Mouse (Mus musculus) erythroblast, adult 5-6 weeks (primary cell): ENCODE measurements around the gene Ccl11. TPM values are rescaled to one million over a fixed set of nuclear protein-coding genes. Genes with fewer than 3 reads are reported as not detected.

ENCODE experiments used
- total RNA-seq, 2 experiments: library from RNA; stranded (forward) in 1 of 2; stranded (reverse) in 1 of 2; fragments of 150-400 nt in 1 of 2; fragments of 200-764, 138-1000 nt in 1 of 2; gene quantifications; 2 replicates each; pipeline versions ENCODE4 v1.2.3 to v1.2.4; 2015 to 2017; ENCODE audit warnings: low replicate concordance in 2 of 2

Ccl11 gene
- total RNA-seq, 2 experiments from 2014 or later = not detected

Other genes with a start within 250 kb of the Ccl11 start
- gene 5530401A14Rik, start 197.2 kb upstream of the Ccl11 start, total RNA-seq (2015; ENCODE audit: low replicate concordance) = not detected in 2 replicates
- not detected in 2 replicates for gene 5530401A14Rik, start 197.2 kb upstream of the Ccl11 start, total RNA-seq (2017; ENCODE audit: low replicate concordance)
- gene Asic2, start 89.4 kb upstream of the Ccl11 start, total RNA-seq (2015; ENCODE audit: low replicate concordance) = not detected in 2 replicates
- gene Asic2, start 89.4 kb upstream of the Ccl11 start, total RNA-seq (2017; ENCODE audit: low replicate concordance) = not detected in 2 replicates
- 11.5 TPM in 1 of 2 replicates, not detected in the other for gene Ccl2, start 22.3 kb upstream of the Ccl11 start, total RNA-seq (2015; ENCODE audit: low replicate concordance)
- gene Ccl2, start 22.3 kb upstream of the Ccl11 start, total RNA-seq (2017; ENCODE audit: low replicate concordance) = not detected in 2 replicates
- gene Gm17268, start 19.3 kb upstream of the Ccl11 start, total RNA-seq (2015; ENCODE audit: low replicate concordance) = not detected in 2 replicates
- gene Gm17268, start 19.3 kb upstream of the Ccl11 start, total RNA-seq (2017; ENCODE audit: low replicate concordance) = not detected in 2 replicates
- gene Ccl7, start 12.1 kb upstream of the Ccl11 start, total RNA-seq (2015; ENCODE audit: low replicate concordance) = not detected in 2 replicates
- gene Ccl7, start 12.1 kb upstream of the Ccl11 start, total RNA-seq (2017; ENCODE audit: low replicate concordance) = not detected in 2 replicates
- not detected in 2 replicates for gene Ccl12, start 44.0 kb downstream of the Ccl11 start, total RNA-seq (2015; ENCODE audit: low replicate concordance)
- not detected in 2 replicates for gene Ccl12, start 44.0 kb downstream of the Ccl11 start, total RNA-seq (2017; ENCODE audit: low replicate concordance)
- gene Ccl8, start 57.4 kb downstream of the Ccl11 start, total RNA-seq (2015; ENCODE audit: low replicate concordance) = not detected in 2 replicates
- gene Ccl8, start 57.4 kb downstream of the Ccl11 start, total RNA-seq (2017; ENCODE audit: low replicate concordance) = not detected in 2 replicates
- gene Ccl1, start 247.9 kb downstream of the Ccl11 start, total RNA-seq (2015; ENCODE audit: low replicate concordance) = not detected in 2 replicates
- gene Ccl1, start 247.9 kb downstream of the Ccl11 start, total RNA-seq (2017; ENCODE audit: low replicate concordance) = not detected in 2 replicates